Mouse (Mus musculus) right cerebral cortex, postnatal 4 days (tissue): ENCODE results near the gene Adipor2.

ENCODE experiments used
- DNase-seq: peaks from one replicate; pipeline ENCODE4 v3.0.0-alpha.2; 2022

Gene Adipor2

GRCm38 (mm10) chr6:119303331-119303730 lies 114.2 kb downstream of the Adipor2 start:
- DNase-seq: no peak
